Mouse (Mus musculus): Measurements from ENCODE around the gene Apoa2.
"Not testable (repeated sequence)": the region's sequence is repeated elsewhere in the genome, so short reads cannot be mapped to it uniquely, and the experiment has no call there.

Apoa2 gene

GRCm38 (mm10) chr1:171235791-171236190 is 10.9 kb downstream of the Apoa2 start:
- DNase-seq (ENCODE audit: low read depth in 2 of 2, low spot score in 2 of 2): no peak

- no peak for DNase-seq (ENCODE audit: low read depth in 2 of 2, low spot score in 2 of 2)
Observed at GRCm38 (mm10) chr1:171237438-171237837, 12.6 kb downstream of the Apoa2 start.

- DNase-seq (ENCODE audit: low read depth in 2 of 2, low spot score in 2 of 2): peak; percentile 32 to 37
Observed at GRCm38 (mm10) chr1:171238463-171238862, 13.6 kb downstream of the Apoa2 start.

- DNase-seq (ENCODE audit: low read depth in 2 of 2, low spot score in 2 of 2): no peak
Observed at GRCm38 (mm10) chr1:171239992-171240744, 15.3 kb downstream of the Apoa2 start.

GRCm38 (mm10) chr1:171240911-171241310 is 16.1 kb downstream of the Apoa2 start:
- no peak for DNase-seq (ENCODE audit: low read depth in 2 of 2, low spot score in 2 of 2)

GRCm38 (mm10) chr1:171241952-171242351 is 17.1 kb downstream of the Apoa2 start:
- DNase-seq (ENCODE audit: low read depth in 2 of 2, low spot score in 2 of 2): not testable (repeated sequence)

DNA sequence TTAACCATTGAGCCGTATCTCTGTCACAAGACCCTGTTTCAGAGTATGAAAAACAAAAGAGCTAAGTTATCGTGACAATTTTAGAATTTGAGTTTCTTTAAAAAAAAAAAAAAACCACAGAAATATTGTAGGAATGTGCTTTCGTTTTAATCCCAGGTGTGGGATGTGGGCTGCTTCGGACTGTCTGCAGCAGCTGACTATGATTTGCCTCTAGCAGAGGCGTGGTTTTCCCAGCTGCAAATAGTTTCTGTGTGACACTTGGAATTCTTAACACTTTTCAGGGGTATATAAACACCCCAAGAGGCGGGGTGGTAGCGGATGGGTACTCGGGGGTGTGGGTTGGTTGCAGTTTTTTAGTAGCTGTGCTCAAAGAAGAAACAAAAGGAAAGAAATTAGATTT is 20.5 kb downstream of the Apoa2 start:
- no peak for DNase-seq (ENCODE audit: low read depth in 2 of 2, low spot score in 2 of 2)

- peak; percentile 95 to 97 for DNase-seq (ENCODE audit: low read depth in 2 of 2, low spot score in 2 of 2)
Observed at GRCm38 (mm10) chr1:171246709-171247452, 22.0 kb downstream of the Apoa2 start.

DNA sequence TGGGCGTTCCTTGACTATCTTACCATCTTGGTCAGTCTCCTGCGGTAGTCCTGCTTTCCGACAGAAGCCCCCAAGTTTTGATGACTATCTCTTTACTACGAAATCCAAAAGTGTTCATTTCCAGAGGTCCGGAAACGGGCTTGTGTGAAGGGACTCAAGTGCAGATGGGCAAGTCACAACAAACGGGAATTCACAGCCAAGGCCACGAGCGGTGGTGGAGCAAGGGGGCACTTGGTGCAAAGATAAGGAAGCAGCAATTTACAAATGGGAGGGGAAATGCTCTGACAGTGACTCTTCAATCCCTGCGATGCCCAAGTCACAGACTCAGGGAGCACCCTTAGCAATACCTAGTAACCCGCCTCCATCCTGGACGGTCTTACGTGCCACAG is 22.6 kb downstream of the Apoa2 start:
- DNase-seq (ENCODE audit: low read depth in 2 of 2, low spot score in 2 of 2): no peak

DNA sequence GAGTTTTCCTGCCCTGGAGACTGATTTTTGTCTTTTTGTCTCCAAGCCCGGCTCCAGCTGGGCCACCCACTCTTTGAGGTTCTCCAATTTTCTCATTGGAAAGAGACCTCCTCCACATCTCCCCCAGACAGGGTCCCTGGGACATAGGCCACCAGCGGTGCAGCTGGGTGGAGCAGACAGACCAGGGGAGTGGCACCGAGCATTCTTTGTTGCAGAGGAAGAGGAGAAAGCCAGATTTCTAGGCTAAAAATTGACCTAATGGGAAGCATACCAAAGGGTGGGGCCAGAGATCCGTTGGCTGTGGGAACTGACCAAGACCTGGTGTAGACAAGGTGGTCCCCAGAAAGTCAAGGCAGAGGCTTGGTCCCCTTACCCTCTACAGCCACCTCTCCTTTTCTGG is 23.1 kb downstream of the Apoa2 start:
- no peak for DNase-seq (ENCODE audit: low read depth in 2 of 2, low spot score in 2 of 2)

DNA sequence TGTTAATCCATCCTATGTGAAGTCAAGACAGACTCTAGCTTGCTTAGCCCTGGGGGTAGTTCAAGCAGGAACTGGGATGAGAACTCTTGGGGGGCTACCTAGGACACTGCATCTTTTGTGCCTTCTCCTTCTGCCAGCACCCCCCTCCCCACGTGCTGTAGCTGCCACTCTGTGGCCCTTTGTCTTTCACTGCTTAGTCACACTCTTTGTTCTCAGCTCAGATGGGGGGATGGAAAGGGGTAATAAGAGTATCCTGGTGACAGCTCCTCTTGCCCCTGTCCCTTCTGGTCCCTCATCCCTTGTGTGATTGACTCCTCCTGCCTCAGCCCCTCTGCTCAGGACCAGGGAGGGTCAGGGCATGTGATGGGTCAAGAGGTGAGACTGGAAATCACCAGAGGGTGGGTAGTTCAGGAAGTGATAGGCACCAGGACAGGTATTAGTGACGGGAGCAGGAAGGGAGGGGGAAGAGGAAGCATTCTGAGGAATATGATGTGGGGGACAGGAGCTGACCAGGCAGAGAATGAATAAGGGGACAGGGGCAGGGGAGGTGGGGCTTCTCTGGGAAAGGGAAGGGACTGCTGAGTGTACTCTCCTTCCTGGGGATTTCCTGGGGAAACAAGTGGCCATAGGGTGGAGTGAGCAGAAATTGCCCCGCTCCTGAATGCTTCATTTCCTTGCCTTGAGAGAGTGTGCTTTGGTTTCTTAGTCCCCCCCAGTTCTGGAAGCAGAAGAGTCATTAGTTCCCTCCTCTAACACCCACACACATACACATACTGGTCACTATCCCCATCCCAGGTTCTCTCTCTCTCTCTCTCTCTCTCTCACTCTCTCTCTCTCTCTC is 23.8 kb downstream of the Apoa2 start:
- no peak for DNase-seq (ENCODE audit: low read depth in 2 of 2, low spot score in 2 of 2)

- no peak for DNase-seq (ENCODE audit: low read depth in 2 of 2, low spot score in 2 of 2)
Observed at GRCm38 (mm10) chr1:171249913-171250600, 25.2 kb downstream of the Apoa2 start, which contains the start of gene Adamts4. Gene Adamts4, plus strand, starts transcription at chr1:171250421.

DNA sequence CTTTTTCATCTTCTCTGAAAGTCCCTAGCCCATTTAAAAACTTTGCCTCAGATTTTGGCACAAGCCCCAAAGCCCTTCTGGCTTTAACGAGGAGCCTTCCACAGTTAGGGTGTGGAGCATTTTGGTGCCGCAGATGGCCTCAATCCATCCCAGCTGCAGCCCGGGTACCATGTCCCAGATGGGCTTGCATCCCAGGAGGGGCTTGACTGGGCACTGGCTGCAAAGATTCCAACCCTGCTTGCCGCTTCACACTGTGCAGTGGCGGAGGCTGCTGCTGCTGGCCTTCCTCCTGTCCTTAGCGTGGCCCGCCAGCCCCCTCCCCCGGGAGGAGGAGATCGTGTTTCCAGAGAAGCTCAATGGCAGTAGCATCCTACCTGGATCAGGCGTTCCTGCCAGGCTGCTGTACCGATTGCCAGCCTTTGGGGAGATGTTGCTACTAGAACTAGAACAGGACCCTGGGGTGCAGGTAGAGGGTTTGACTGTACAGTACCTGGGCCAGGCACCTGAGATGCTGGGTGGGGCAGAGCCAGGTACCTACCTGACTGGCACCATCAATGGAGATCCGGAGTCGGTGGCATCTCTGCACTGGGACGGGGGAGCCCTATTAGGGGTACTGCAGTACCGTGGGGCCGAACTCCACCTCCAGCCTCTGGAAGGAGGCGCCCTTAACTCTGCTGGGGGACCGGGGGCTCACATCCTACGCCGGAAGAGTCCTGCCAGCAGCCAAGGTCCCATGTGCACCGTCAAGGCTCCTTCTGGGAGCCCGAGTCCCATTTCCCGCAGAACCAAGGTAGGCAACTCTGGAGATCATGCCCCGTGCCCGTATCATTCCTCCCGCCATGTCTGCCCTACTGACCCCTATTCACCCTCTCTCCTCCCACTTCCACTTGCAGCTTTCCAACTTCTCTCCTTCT is 26.1 kb downstream of the Apoa2 start, which contains the start of gene Ndufs2:
Ndufs2 (minus strand) TSS at position 709 of the 914 bp plus-strand sequence.
- DNase-seq (ENCODE audit: low read depth in 2 of 2, low spot score in 2 of 2): no peak

- no peak for DNase-seq (ENCODE audit: low read depth in 2 of 2, low spot score in 2 of 2)
Observed at GRCm38 (mm10) chr1:171251594-171252324, 26.9 kb downstream of the Apoa2 start.

DNA sequence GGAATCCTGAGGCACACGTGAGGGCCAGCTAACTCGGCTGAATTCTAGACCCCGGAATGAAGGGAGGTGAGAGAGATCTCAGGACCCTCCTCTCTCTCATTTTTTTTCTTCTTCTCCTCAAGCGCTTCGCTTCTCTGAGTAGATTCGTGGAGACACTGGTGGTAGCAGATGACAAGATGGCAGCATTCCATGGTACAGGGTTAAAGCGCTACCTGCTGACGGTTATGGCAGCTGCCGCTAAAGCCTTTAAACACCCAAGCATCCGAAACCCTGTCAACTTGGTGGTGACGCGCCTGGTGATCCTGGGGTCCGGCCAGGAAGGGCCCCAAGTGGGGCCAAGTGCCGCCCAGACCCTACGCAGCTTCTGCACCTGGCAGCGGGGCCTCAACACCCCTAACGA is 27.6 kb downstream of the Apoa2 start:
- no peak for DNase-seq (ENCODE audit: low read depth in 2 of 2, low spot score in 2 of 2)

GRCm38 (mm10) chr1:171256095-171256818 is 31.4 kb downstream of the Apoa2 start:
- no peak for DNase-seq (ENCODE audit: low read depth in 2 of 2, low spot score in 2 of 2)

GRCm38 (mm10) chr1:171256937-171257548 is 32.2 kb downstream of the Apoa2 start:
- peak; percentile 41 to 66 for DNase-seq (ENCODE audit: low read depth in 2 of 2, low spot score in 2 of 2)

GRCm38 (mm10) chr1:171257781-171258180 is 32.9 kb downstream of the Apoa2 start:
- DNase-seq (ENCODE audit: low read depth in 2 of 2, low spot score in 2 of 2): no peak

All from CD8-positive naive resting alpha-beta T cell, adult 2 months (primary cell).